Mouse (Mus musculus) T-cell, adult 2 months (primary cell): ENCODE data around the gene Atp2a2.

ENCODE experiments used
- DNase-seq: peaks from one replicate; pipeline ENCODE4 v3.0.0; 2022; ENCODE audit warnings: low spot score

Atp2a2 gene

GRCm38 (mm10) chr5:122519043-122519660, 17.1 kb upstream of the Atp2a2 start:
- no peak for DNase-seq

GRCm38 (mm10) chr5:122518247-122518646, 16.2 kb upstream of the Atp2a2 start:
- DNase-seq, result no peak

- DNase-seq, result no peak
Observed at GRCm38 (mm10) chr5:122516901-122517300, 14.9 kb upstream of the Atp2a2 start.

GRCm38 (mm10) chr5:122516029-122516730, 14.2 kb upstream of the Atp2a2 start:
- no peak for DNase-seq

GRCm38 (mm10) chr5:122514127-122514521, 12.1 kb upstream of the Atp2a2 start:
- no peak for DNase-seq

- no peak for DNase-seq
Observed at GRCm38 (mm10) chr5:122513421-122514126, 11.5 kb upstream of the Atp2a2 start.

- no peak for DNase-seq
Observed at GRCm38 (mm10) chr5:122512011-122512410, 10.0 kb upstream of the Atp2a2 start.

GRCm38 (mm10) chr5:122511405-122511804, 9.4 kb upstream of the Atp2a2 start:
- DNase-seq, result peak; percentile 3

GRCm38 (mm10) chr5:122510651-122511157, 8.7 kb upstream of the Atp2a2 start:
- no peak for DNase-seq

GRCm38 (mm10) chr5:122509608-122510007, 7.6 kb upstream of the Atp2a2 start:
- DNase-seq, result no peak

GRCm38 (mm10) chr5:122508861-122509306, 6.9 kb upstream of the Atp2a2 start:
- DNase-seq, result no peak

GRCm38 (mm10) chr5:122507396-122507795, 5.4 kb upstream of the Atp2a2 start:
- no peak for DNase-seq

GRCm38 (mm10) chr5:122506462-122506861, 4.4 kb upstream of the Atp2a2 start:
- peak; percentile 10 for DNase-seq

GRCm38 (mm10) chr5:122505554-122505953, 3.5 kb upstream of the Atp2a2 start:
- DNase-seq, result no peak

- DNase-seq, result no peak
Observed at GRCm38 (mm10) chr5:122503760-122504119, 1.7 kb upstream of the Atp2a2 start.

- DNase-seq, result no peak
Observed at GRCm38 (mm10) chr5:122503015-122503759, 1.2 kb upstream of the Atp2a2 start.

GRCm38 (mm10) chr5:122501101-122502076, 636 bp downstream of the Atp2a2 start:
- DNase-seq, result peak; percentile 44

GRCm38 (mm10) chr5:122500563-122500962, 1.5 kb downstream of the Atp2a2 start:
- no peak for DNase-seq

- no peak for DNase-seq
Observed at GRCm38 (mm10) chr5:122500141-122500540, 1.9 kb downstream of the Atp2a2 start.

GRCm38 (mm10) chr5:122498046-122498445, 4.0 kb downstream of the Atp2a2 start:
- DNase-seq, result no peak

GRCm38 (mm10) chr5:122496990-122497389, 5.0 kb downstream of the Atp2a2 start:
- DNase-seq, result no peak
